22 mouse cellular contexts compared by ENCODE assay signal in genomic region chr11:6905630-6906029, GRCm38 (mm10).
DNase-seq lines count a peak whose midpoint lies in the region; ATAC-seq lines count a peak whose summit lies in the region.
"Had no signal": no experiment of that assay in that cellular context is flagged by ENCODE, and none has a peak within 500 bp of the region (broad histone marks: within the 10 kb centered on the region; RNA-seq: fewer than 3 reads in every experiment).

No protein-coding gene starts in this region.

- no peak overlapping the region for H3K4me3 ChIP-seq in limb, embryonic 11.5 days (ENCODE audit: low read depth, low read length)
- H3K4me3 ChIP-seq in limb, embryonic 10.5 days = no peak overlapping the region
- H3K4me3 ChIP-seq in midbrain, embryonic 12.5 days = no peak overlapping the region
- no peak overlapping the region for H3K4me3 ChIP-seq in midbrain, embryonic 15.5 days
- H3K4me3 ChIP-seq: embryonic facial prominence, embryonic 13.5 days; embryonic facial prominence, embryonic 15.5 days; erythroblast, embryonic 14.5 days; forebrain, embryonic 10.5 days; forebrain, embryonic 12.5 days had no signal

- no peak for ATAC-seq in limb, embryonic 11.5 days (ENCODE audit: insufficient number of reproducible peaks, low FRiP score, low TSS enrichment, low read depth)
- ATAC-seq in midbrain, embryonic 12.5 days (ENCODE audit: low FRiP score, low read depth) = peak; percentile 44; the same call in 1 of the 2 replicates
- ATAC-seq in midbrain, embryonic 15.5 days (replicated peaks) = no peak
- ATAC-seq: forebrain, embryonic 14.5 days; forebrain, embryonic 16.5 days had no signal

- peaks cover 10% of the 10 kb centered on the region for H3K4me1 ChIP-seq in limb, embryonic 11.5 days (ENCODE audit: control insufficient read depth, insufficient read depth, low read length)
- peaks cover 13% of the 10 kb centered on the region for H3K4me1 ChIP-seq in limb, embryonic 10.5 days
- H3K4me1 ChIP-seq in midbrain, embryonic 12.5 days = peaks cover 8% of the 10 kb centered on the region; the same call in 1 of the 2 replicates
- peaks cover 7% of the 10 kb centered on the region for H3K4me1 ChIP-seq in midbrain, embryonic 15.5 days
- H3K4me1 ChIP-seq: embryonic facial prominence, embryonic 15.5 days had no signal

- H3K27ac ChIP-seq in limb, embryonic 11.5 days (replicated peaks; ENCODE audit: low read depth, low read length) = no peak overlapping the region
- H3K27ac ChIP-seq in limb, embryonic 10.5 days = no peak overlapping the region
- no peak overlapping the region for H3K27ac ChIP-seq in midbrain, embryonic 12.5 days (replicated peaks)
- no peak overlapping the region for H3K27ac ChIP-seq in midbrain, embryonic 15.5 days
- H3K27ac ChIP-seq: embryonic facial prominence, embryonic 13.5 days; embryonic facial prominence, embryonic 15.5 days; forebrain, embryonic 10.5 days; forebrain, embryonic 12.5 days had no signal

- peak; percentile 31 for DNase-seq in limb, embryonic 11.5 days (ENCODE audit: low spot score)
- no peak for DNase-seq in limb, embryonic 10.5 days (ENCODE audit: low spot score)
- no peak for DNase-seq in thymus, postnatal 10 days (ENCODE audit: low spot score in 2 of 2)
- DNase-seq: adrenal gland, adult 2 months; adrenal gland, postnatal 10 days; adrenal gland, postnatal 25 days; cerebellum, adult 11 months; cerebellum, adult 18-20 months; cerebellum, adult 8-10 months; cerebellum, adult 9-11 months; cerebellum, postnatal 14 days; cerebellum, postnatal 36 days; embryo, embryonic 11 days had no signal

- 32% methylated on average over 5 of the region's 5 CpGs for WGBS in limb, embryonic 11.5 days
- WGBS in limb, embryonic 10.5 days = 50% methylated on average over 5 of the region's 5 CpGs
- 31% methylated on average over 5 of the region's 5 CpGs for WGBS in midbrain, embryonic 12.5 days
- 24% methylated on average over 5 of the region's 5 CpGs for WGBS in midbrain, embryonic 15.5 days

- H3K4me2 ChIP-seq in limb, embryonic 11.5 days (ENCODE audit: low read depth, severe bottlenecking) = no peak overlapping the region
- H3K4me2 ChIP-seq in midbrain, embryonic 12.5 days (replicated peaks) = no peak overlapping the region
- H3K4me2 ChIP-seq in midbrain, embryonic 15.5 days = no peak overlapping the region
- H3K4me2 ChIP-seq: embryonic facial prominence, embryonic 13.5 days; embryonic facial prominence, embryonic 15.5 days; forebrain, embryonic 12.5 days had no signal

- no peaks in the 10 kb centered on the region for H3K36me3 ChIP-seq in limb, embryonic 11.5 days (ENCODE audit: control insufficient read depth, insufficient read depth, low read length)
- H3K36me3 ChIP-seq in limb, embryonic 10.5 days = no peaks in the 10 kb centered on the region
- H3K36me3 ChIP-seq in midbrain, embryonic 12.5 days = no peaks in the 10 kb centered on the region
- no peaks in the 10 kb centered on the region for H3K36me3 ChIP-seq in midbrain, embryonic 15.5 days (replicated peaks)
- H3K36me3 ChIP-seq: embryonic facial prominence, embryonic 13.5 days; embryonic facial prominence, embryonic 15.5 days; forebrain, embryonic 10.5 days; forebrain, embryonic 12.5 days had no signal

- no peak overlapping the region for H3K9ac ChIP-seq in limb, embryonic 11.5 days (ENCODE audit: low read length)
- H3K9ac ChIP-seq in midbrain, embryonic 12.5 days (replicated peaks) = no peak overlapping the region
- H3K9ac ChIP-seq in midbrain, embryonic 15.5 days = no peak overlapping the region
- H3K9ac ChIP-seq: embryonic facial prominence, embryonic 13.5 days; embryonic facial prominence, embryonic 15.5 days; forebrain, embryonic 12.5 days had no signal

- no peaks in the 10 kb centered on the region for H3K9me3 ChIP-seq in limb, embryonic 11.5 days (ENCODE audit: control insufficient read depth, low read length)
- no peaks in the 10 kb centered on the region for H3K9me3 ChIP-seq in limb, embryonic 10.5 days (replicated peaks)
- H3K9me3 ChIP-seq in midbrain, embryonic 12.5 days = no peaks in the 10 kb centered on the region
- H3K9me3 ChIP-seq in midbrain, embryonic 15.5 days = no peaks in the 10 kb centered on the region
- H3K9me3 ChIP-seq: embryonic facial prominence, embryonic 13.5 days; embryonic facial prominence, embryonic 15.5 days; forebrain, embryonic 10.5 days; forebrain, embryonic 12.5 days had no signal

- H3K27me3 ChIP-seq in limb, embryonic 11.5 days (ENCODE audit: control insufficient read depth, insufficient read depth, low read length) = no peaks in the 10 kb centered on the region
- H3K27me3 ChIP-seq in limb, embryonic 10.5 days (ENCODE audit: low read depth, poor library complexity, severe bottlenecking) = no peaks in the 10 kb centered on the region
- H3K27me3 ChIP-seq in midbrain, embryonic 12.5 days = peaks cover 6% of the 10 kb centered on the region; the same call in 1 of the 2 replicates
- H3K27me3 ChIP-seq in midbrain, embryonic 15.5 days (replicated peaks) = no peaks in the 10 kb centered on the region
- H3K27me3 ChIP-seq: embryonic facial prominence, embryonic 13.5 days; embryonic facial prominence, embryonic 15.5 days had no signal
